Mouse (Mus musculus): ENCODE data around the gene Ran.
"Not testable (repeated sequence)": the region's sequence is repeated elsewhere in the genome, so short reads cannot be mapped to it uniquely, and the experiment has no call there.

DNA sequence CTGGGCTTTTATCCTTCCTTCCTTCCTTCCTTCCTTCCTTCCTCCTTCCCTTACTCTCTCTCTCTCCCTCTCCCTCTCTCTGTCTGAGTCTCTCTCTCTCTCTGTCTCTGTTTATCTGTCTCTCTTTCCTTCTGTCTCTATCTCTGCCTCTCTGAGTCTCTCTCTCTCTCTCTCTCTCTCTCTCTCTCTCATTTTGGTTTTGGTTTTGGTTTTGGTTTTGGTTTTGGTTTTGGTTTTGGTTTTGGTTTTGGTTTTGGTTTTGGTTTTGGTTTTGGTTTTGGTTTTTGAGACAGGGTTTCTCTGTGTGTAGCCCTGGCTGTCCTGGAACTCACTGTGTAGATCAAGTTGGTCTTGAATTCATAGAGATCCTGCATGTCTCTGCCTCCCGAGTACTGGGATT is 42.4 kb upstream of the Ran start:
- not testable (repeated sequence) for TF ChIP-seq CTCF, EP300 (IDR thresholded peaks at IDR 0.05; ENCODE audit: low read depth)

All from liver, embryonic 14.5 days (tissue).